Mouse (Mus musculus): ENCODE measurements at regions not wholly inside any gene's neighbourhood (a gene's known extent, or its start where the extent isn't known, plus 50 kb on each side); places are given as distances from the start of the nearest gene placed in this dataset.
"Not testable (repeated sequence)": the region's sequence is repeated elsewhere in the genome, so short reads cannot be mapped to it uniquely, and the experiment has no call there.

- TF ChIP-seq CTCF (IDR thresholded peaks at IDR 0.05; ENCODE audit: borderline replicate concordance, extremely low read depth, insufficient read depth, insufficient read length); POLR2A (IDR thresholded peaks at IDR 0.05; ENCODE audit: borderline replicate concordance, extremely low read depth, insufficient read depth, insufficient read length, poor library complexity, severe bottlenecking): not testable (repeated sequence)
Observed at GRCm38 (mm10) chr1:154061397-154061796, 139.6 kb upstream of the Zfp648 start.
